In the genomic region with DNA sequence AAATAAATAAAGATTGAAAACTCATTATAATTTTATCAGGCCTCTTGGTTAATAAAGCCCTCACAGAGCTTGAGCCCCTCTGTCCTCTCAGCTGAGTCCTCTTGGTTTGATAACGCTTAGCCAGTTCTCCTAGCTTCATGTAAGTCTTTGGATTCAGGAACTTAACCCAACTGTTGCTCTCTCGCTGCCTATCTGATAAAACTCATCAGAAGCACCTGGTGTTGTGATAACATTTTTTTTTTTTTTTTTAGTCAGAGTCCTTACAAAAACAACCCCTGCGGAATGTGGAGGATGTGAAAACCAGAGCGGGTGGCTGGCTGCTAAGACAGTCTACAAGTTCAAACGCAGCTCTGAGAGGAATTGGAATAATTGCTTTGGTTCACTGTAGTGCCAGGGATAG, we compare ENCODE assay signal across 22 mouse cellular contexts.
"Had no signal": no experiment of that assay in that cellular context is flagged by ENCODE, and none has a peak within 500 bp of the region (broad histone marks: within the 10 kb centered on the region; RNA-seq: fewer than 3 reads in every experiment).

No protein-coding gene starts in this region.

- DNase-seq: gastrocnemius, postnatal 14 days; gastrocnemius, postnatal 36 days; heart, adult 2 months; heart, postnatal 4 days; kidney, adult 18-20 months; kidney, adult 8-10 months; kidney, postnatal 10 days; kidney, postnatal 25 days; kidney, postnatal 4 days had no signal

- H3K9ac ChIP-seq: heart, embryonic 13.5 days; heart, embryonic 15.5 days; hindbrain, embryonic 12.5 days; hindbrain, embryonic 14.5 days; intestine, embryonic 15.5 days; limb, embryonic 12.5 days had no signal

- H3K36me3 ChIP-seq: heart, embryonic 13.5 days; heart, embryonic 15.5 days; hindbrain, embryonic 10.5 days; hindbrain, embryonic 12.5 days; intestine, embryonic 15.5 days; limb, embryonic 10.5 days; limb, embryonic 12.5 days had no signal

- H3K4me1 ChIP-seq: intestine, embryonic 15.5 days; limb, embryonic 10.5 days had no signal

- H3K27me3 ChIP-seq: heart, embryonic 13.5 days; heart, embryonic 15.5 days; hindbrain, embryonic 12.5 days; intestine, embryonic 15.5 days; limb, embryonic 12.5 days had no signal

- H3K9me3 ChIP-seq: heart, embryonic 13.5 days; heart, embryonic 15.5 days; hindbrain, embryonic 10.5 days; hindbrain, embryonic 12.5 days; intestine, embryonic 15.5 days; limb, embryonic 10.5 days; limb, embryonic 12.5 days had no signal

- ATAC-seq: hindbrain, embryonic 16.5 days; inflammation-experienced regulatory T-cells, adult 6 months; intestine, embryonic 15.5 days; intestine, postnatal 0 days had no signal

- H3K27ac ChIP-seq: heart, adult 2 months; heart, embryonic 13.5 days; heart, embryonic 15.5 days; hindbrain, embryonic 10.5 days; hindbrain, embryonic 12.5 days; hindbrain, embryonic 14.5 days; intestine, embryonic 15.5 days; layer of hippocampus, adult 2 months; left cerebral cortex, adult 2 months; limb, embryonic 10.5 days; limb, embryonic 12.5 days had no signal

- H3K4me3 ChIP-seq: heart, adult 2 months; heart, embryonic 13.5 days; heart, embryonic 15.5 days; hindbrain, embryonic 10.5 days; hindbrain, embryonic 12.5 days; intestine, embryonic 15.5 days; layer of hippocampus, adult 2 months; left cerebral cortex, adult 2 months; limb, embryonic 10.5 days; limb, embryonic 12.5 days had no signal
